Mouse (Mus musculus): ENCODE results near the gene Lig1.
A peak's percentile ranks its signal among the peaks of the same experiment; 100 is the strongest.
"Not testable (repeated sequence)": the region's sequence is repeated elsewhere in the genome, so short reads cannot be mapped to it uniquely, and the experiment has no call there.

Lig1 gene

GRCm38 (mm10) chr7:13277081-13277480 lies at the start of gene Lig1:
Gene Lig1, plus strand, starts transcription at chr7:13277283.
- DNase-seq (ENCODE audit: low spot score in 2 of 2), result no peak

- no peak for DNase-seq (ENCODE audit: low spot score in 2 of 2)
Measured at GRCm38 (mm10) chr7:13260746-13261700, 16.1 kb upstream of the Lig1 start.

GRCm38 (mm10) chr7:13263851-13264250 lies 13.2 kb upstream of the Lig1 start:
- DNase-seq (ENCODE audit: low spot score in 2 of 2), result no peak

- DNase-seq (ENCODE audit: low spot score in 2 of 2), result no peak
Measured at GRCm38 (mm10) chr7:13264396-13264795, 12.7 kb upstream of the Lig1 start.

- DNase-seq (ENCODE audit: low spot score in 2 of 2), result no peak
Measured at GRCm38 (mm10) chr7:13268749-13269260, 8.3 kb upstream of the Lig1 start.

- no peak for DNase-seq (ENCODE audit: low spot score in 2 of 2)
Measured at GRCm38 (mm10) chr7:13269394-13269793, 7.7 kb upstream of the Lig1 start.

- DNase-seq (ENCODE audit: low spot score in 2 of 2), result no peak
Measured at GRCm38 (mm10) chr7:13271704-13272103, 5.4 kb upstream of the Lig1 start.

GRCm38 (mm10) chr7:13277833-13278232 lies 750 bp downstream of the Lig1 start:
- no peak for DNase-seq (ENCODE audit: low spot score in 2 of 2)

- DNase-seq (ENCODE audit: low spot score in 2 of 2), result peak; percentile 83 to 92
Measured at GRCm38 (mm10) chr7:13278308-13278891, 1.3 kb downstream of the Lig1 start, which contains the start of gene Zswim9. Gene Zswim9, minus strand, starts transcription at chr7:13278721.

- not testable (repeated sequence) for DNase-seq (ENCODE audit: low spot score in 2 of 2)
Measured at GRCm38 (mm10) chr7:13278957-13279356, 1.9 kb downstream of the Lig1 start.

- DNase-seq (ENCODE audit: low spot score in 2 of 2), result no peak
Measured at GRCm38 (mm10) chr7:13288621-13289020, 11.5 kb downstream of the Lig1 start.

GRCm38 (mm10) chr7:13290041-13290675 lies 13.1 kb downstream of the Lig1 start:
- no peak for DNase-seq (ENCODE audit: low spot score in 2 of 2)

- no peak for DNase-seq (ENCODE audit: low spot score in 2 of 2)
Measured at GRCm38 (mm10) chr7:13291370-13291769, 14.3 kb downstream of the Lig1 start.

GRCm38 (mm10) chr7:13293878-13294855 lies 17.1 kb downstream of the Lig1 start:
- no peak for DNase-seq (ENCODE audit: low spot score in 2 of 2)

- no peak for DNase-seq (ENCODE audit: low spot score in 2 of 2)
Measured at GRCm38 (mm10) chr7:13295256-13295655, 18.2 kb downstream of the Lig1 start.

- DNase-seq (ENCODE audit: low spot score in 2 of 2), result no peak
Measured at GRCm38 (mm10) chr7:13297636-13298035, 20.6 kb downstream of the Lig1 start.

- DNase-seq (ENCODE audit: low spot score in 2 of 2), result no peak
Measured at GRCm38 (mm10) chr7:13298821-13299220, 21.7 kb downstream of the Lig1 start.

GRCm38 (mm10) chr7:13301643-13302042 lies 24.6 kb downstream of the Lig1 start:
- DNase-seq (ENCODE audit: low spot score in 2 of 2), result no peak

- DNase-seq (ENCODE audit: low spot score in 2 of 2), result no peak
Measured at GRCm38 (mm10) chr7:13302780-13303179, 25.7 kb downstream of the Lig1 start.

- DNase-seq (ENCODE audit: low spot score in 2 of 2), result no peak
Measured at GRCm38 (mm10) chr7:13303372-13303771, 26.3 kb downstream of the Lig1 start.

GRCm38 (mm10) chr7:13309407-13309806 lies 32.3 kb downstream of the Lig1 start:
- no peak for DNase-seq (ENCODE audit: low spot score in 2 of 2)
